Mouse (Mus musculus) heart, postnatal 0 days (tissue): ENCODE results near the gene Epha2.

Experiments
- CTCF ChIP-seq: IDR thresholded peaks from 2 replicates; pipeline ENCODE4 v1.5.1; 2016; ENCODE audit warnings: antibody characterized with exemption, control low read depth, low read depth
- EP300 ChIP-seq: IDR thresholded peaks from 2 replicates; pipeline ENCODE4 v1.6.1; 2016; ENCODE audit warnings: antibody characterized with exemption, low read depth

DNA sequence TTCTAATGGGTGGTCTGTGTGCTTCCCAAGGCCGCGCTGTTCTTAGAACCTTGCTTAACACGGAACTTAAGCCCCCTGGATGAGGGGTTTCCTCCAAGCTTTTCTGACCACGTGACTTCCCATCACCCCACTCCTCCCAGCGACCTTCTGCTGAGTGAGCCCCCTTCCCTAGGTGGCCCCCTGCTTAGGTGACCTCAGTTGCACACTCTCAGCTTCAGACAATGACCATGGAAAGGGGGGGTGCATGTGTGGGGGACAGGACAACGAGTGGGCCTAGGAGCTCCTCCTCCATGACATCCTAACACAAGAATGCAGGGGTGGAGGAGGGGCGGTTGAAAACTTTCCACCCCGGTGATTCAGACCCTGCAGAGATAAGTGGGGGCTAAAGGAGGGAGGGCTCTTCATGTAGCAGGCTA lies 9.2 kb downstream of the Epha2 start:
- TF ChIP-seq CTCF (no peak), EP300 (peak; percentile 35; the same call in 1 of the 2 replicates)
